Mouse (Mus musculus) MEL (cell line): ENCODE measurements around the gene Mfn1. TPM values are rescaled to one million over a fixed set of nuclear protein-coding genes. Genes with fewer than 3 reads are reported as not detected.

Source experiments
- DNase-seq: peaks from one replicate; pipeline ENCODE4 v3.0.0; 2011; ENCODE audit warnings: low read depth, low spot score
- H3K27ac ChIP-seq: 2 replicates; pipeline ENCODE4 v1.5.1; 2012; ENCODE audit warnings: low read depth, mild to moderate bottlenecking, control low read depth, low read length, moderate library complexity; ENCODE audit not compliant: control insufficient read depth
- H3K27me3 ChIP-seq, 2 experiments: fragments of 150-350 bp in 1 of 2; sonication (generic) in 1 of 2; 2 replicates each; pipeline ENCODE4 v1.6.1; 2012; ENCODE audit warnings: low read length in 2 of 2, mild to moderate bottlenecking in 2 of 2, improper control_type of control experiment in 1 of 2, moderate library complexity in 1 of 2; ENCODE audit not compliant: insufficient read depth in 2 of 2, control insufficient read depth in 1 of 2
- H3K36me3 ChIP-seq, 2 experiments: 2 replicates each; pipeline ENCODE4 v1.6.1; 2012 to 2014; ENCODE audit warnings: low read length in 2 of 2, improper control_type of control experiment in 1 of 2, inconsistent platforms in 1 of 2, mild to moderate bottlenecking in 1 of 2; ENCODE audit not compliant: insufficient read depth in 2 of 2, control insufficient read depth in 1 of 2
- H3K4me1 ChIP-seq, 2 experiments: fragments of 150-350 bp in 1 of 2; sonication (generic) in 1 of 2; 2 replicates each; pipeline ENCODE4 v1.6.1; 2012; ENCODE audit warnings: low read length in 2 of 2, improper control_type of control experiment in 1 of 2, mild to moderate bottlenecking in 1 of 2; ENCODE audit not compliant: insufficient read depth in 2 of 2, control insufficient read depth in 1 of 2
- H3K4me3 ChIP-seq, 2 experiments: fragments of 150-350 bp in 1 of 2; sonication (generic) in 1 of 2; 2 replicates each; pipeline ENCODE4 v1.5.1; 2012; ENCODE audit warnings: low read depth in 2 of 2, low read length in 2 of 2, mild to moderate bottlenecking in 2 of 2, moderate library complexity in 2 of 2, control low read depth in 1 of 2, improper control_type of control experiment in 1 of 2; ENCODE audit not compliant: control insufficient read depth in 1 of 2, insufficient read depth in 1 of 2
- H3K79me2 ChIP-seq: 2 replicates; pipeline ENCODE4 v1.6.1; 2012; ENCODE audit warnings: mild to moderate bottlenecking, low read length, moderate library complexity; ENCODE audit not compliant: control insufficient read depth, poor library complexity, insufficient read depth
- H3K9ac ChIP-seq: 2 replicates; pipeline ENCODE4 v1.6.1; 2012; ENCODE audit warnings: low read depth, mild to moderate bottlenecking, control low read depth, low read length, moderate library complexity; ENCODE audit not compliant: control insufficient read depth, poor library complexity, severe bottlenecking
- H3K9me3 ChIP-seq: fragments of 150-350 bp; sonication (generic); replicated peaks from 2 replicates; pipeline ENCODE4 v1.6.1; 2012; ENCODE audit warnings: mild to moderate bottlenecking, low read length, improper control_type of control experiment, moderate library complexity; ENCODE audit not compliant: insufficient read depth
- CHD2 ChIP-seq: IDR thresholded peaks from 2 replicates; pipeline ENCODE4 v1.6.1; 2011; ENCODE audit warnings: low read length, improper control_type of control experiment
- CTCF ChIP-seq, 3 experiments: IDR thresholded peaks in 2 of 3; conservative IDR thresholded peaks in 1 of 3; 2 replicates each; pipeline ENCODE4 v1.5.1; 2011 to 2012; ENCODE audit warnings: low read length in 3 of 3, low read depth in 2 of 3, mild to moderate bottlenecking in 2 of 3, improper control_type of control experiment in 1 of 3, inconsistent platforms in 1 of 3, mixed read lengths in 1 of 3, moderate library complexity in 1 of 3; ENCODE audit not compliant: control insufficient read depth in 1 of 3, insufficient read depth in 1 of 3, poor library complexity in 1 of 3, severe bottlenecking in 1 of 3
- ELF1 ChIP-seq: IDR thresholded peaks from 2 replicates; pipeline ENCODE4 v1.6.1; 2014; ENCODE audit warnings: low read depth, mild to moderate bottlenecking, inconsistent platforms, low read length, improper control_type of control experiment, moderate library complexity
- EP300 ChIP-seq, 2 experiments: IDR thresholded peaks; 2 replicates each; pipeline ENCODE4 v1.6.1; 2011; ENCODE audit warnings: improper control_type of control experiment in 2 of 2, low read length in 2 of 2, low read depth in 1 of 2, mild to moderate bottlenecking in 1 of 2
- ETS1 ChIP-seq: IDR thresholded peaks from 2 replicates; pipeline ENCODE4 v1.6.1; 2012; ENCODE audit warnings: low read depth, mild to moderate bottlenecking, inconsistent platforms, low read length, improper control_type of control experiment, moderate library complexity
- GATA1 ChIP-seq: IDR thresholded peaks from 2 replicates; pipeline ENCODE4 v1.6.1; 2011; ENCODE audit warnings: low read depth, low read length, improper control_type of control experiment
- JUND ChIP-seq: IDR thresholded peaks from 2 replicates; pipeline ENCODE4 v1.6.1; 2011; ENCODE audit warnings: low read depth, mild to moderate bottlenecking, improper control_type of control experiment, low read length
- KAT2A ChIP-seq: conservative IDR thresholded peaks from 2 replicates; pipeline ENCODE4 v1.6.1; 2012; ENCODE audit warnings: low read depth, low read length, improper control_type of control experiment, inconsistent platforms
- MAX ChIP-seq: IDR thresholded peaks from 2 replicates; pipeline ENCODE4 v1.6.1; 2011; ENCODE audit warnings: low read length, improper control_type of control experiment
- MAZ ChIP-seq: IDR thresholded peaks from 2 replicates; pipeline ENCODE4 v1.6.1; 2012; ENCODE audit warnings: low read depth, mild to moderate bottlenecking, inconsistent platforms, low read length, improper control_type of control experiment
- MXI1 ChIP-seq: IDR thresholded peaks from 2 replicates; pipeline ENCODE4 v1.6.1; 2011; ENCODE audit warnings: mild to moderate bottlenecking, low read depth, low read length, improper control_type of control experiment
- MYB ChIP-seq: IDR thresholded peaks from 2 replicates; pipeline ENCODE4 v1.6.1; 2011; ENCODE audit warnings: mild to moderate bottlenecking, low read depth, low read length, improper control_type of control experiment
- MYC ChIP-seq: IDR thresholded peaks from 2 replicates; pipeline ENCODE4 v1.6.1; 2011; ENCODE audit warnings: low read depth, mild to moderate bottlenecking, low read length, improper control_type of control experiment, moderate library complexity
- NRF1 ChIP-seq: IDR thresholded peaks from 2 replicates; pipeline ENCODE4 v1.6.1; 2014; ENCODE audit warnings: low read depth, mild to moderate bottlenecking, inconsistent platforms, low read length, improper control_type of control experiment, moderate library complexity; ENCODE audit not compliant: poor library complexity, insufficient read depth, severe bottlenecking
- POLR2A ChIP-seq, 2 experiments: IDR thresholded peaks; 2 replicates each; pipeline ENCODE4 v1.6.1; 2011 to 2012; ENCODE audit warnings: low read length in 2 of 2, mild to moderate bottlenecking in 2 of 2, control low read depth in 1 of 2, improper control_type of control experiment in 1 of 2, low read depth in 1 of 2, moderate library complexity in 1 of 2; ENCODE audit not compliant: control insufficient read depth in 1 of 2, insufficient read depth in 1 of 2, poor library complexity in 1 of 2
- RAD21 ChIP-seq: IDR thresholded peaks from 2 replicates; pipeline ENCODE4 v1.6.1; 2011; ENCODE audit warnings: mild to moderate bottlenecking, low read depth, low read length, improper control_type of control experiment
- RCOR1 ChIP-seq: IDR thresholded peaks from 2 replicates; pipeline ENCODE4 v1.6.1; 2012; ENCODE audit warnings: low read depth, mild to moderate bottlenecking, inconsistent platforms, low read length, improper control_type of control experiment
- SIN3A ChIP-seq: IDR thresholded peaks from 2 replicates; pipeline ENCODE4 v1.6.1; 2012; ENCODE audit warnings: low read length, improper control_type of control experiment, inconsistent platforms
- TAL1 ChIP-seq: IDR thresholded peaks from 2 replicates; pipeline ENCODE4 v1.6.1; 2012; ENCODE audit warnings: mild to moderate bottlenecking, inconsistent platforms, low read length, moderate library complexity, mixed read lengths
- TCF12 ChIP-seq: IDR thresholded peaks from 2 replicates; pipeline ENCODE4 v1.6.1; 2014; ENCODE audit warnings: low read depth, mild to moderate bottlenecking, inconsistent platforms, low read length, improper control_type of control experiment, moderate library complexity
- ZC3H11A ChIP-seq: IDR thresholded peaks from 2 replicates; pipeline ENCODE4 v1.6.1; 2012; ENCODE audit warnings: low read depth, mild to moderate bottlenecking, inconsistent platforms, low read length, improper control_type of control experiment
- polyA plus RNA-seq, 2 experiments: library from polyadenylated mRNA; stranded (reverse) in 1 of 2; unstranded in 1 of 2; fragments of >175 nt in 1 of 2; fragments of >200 nt in 1 of 2; gene quantifications; 2 replicates each; pipeline versions ENCODE4 v1.2.1 to v1.2.4; 2012; ENCODE audit warnings: low replicate concordance in 2 of 2, low read depth in 1 of 2; ENCODE audit not compliant: insufficient read length in 2 of 2, insufficient read depth in 1 of 2, missing spikeins in 1 of 2
- total RNA-seq: library from RNA; depleted of rRNA; stranded (reverse); fragments of 300-350 nt; gene quantifications from 2 replicates; pipeline ENCODE4 v1.2.3, GENCODE M21; 2012

Gene Mfn1
- total and polyA plus RNA-seq, 3 experiments, result 25.5 to 29.4 TPM; not detected in 1

- Histone ChIP-seq H3K9me3 (no peaks in the 10 kb centered on the region), H3K36me3 (peaks cover 0 to 34% of the 10 kb centered on the region in 2 experiments; a peak in 2 of 4 replicates), H3K4me1 (peaks cover 22 to 32% of the 10 kb centered on the region in 2 experiments), H3K27ac (peak overlapping the region; percentile 41), H3K79me2 (no peaks in the 10 kb centered on the region), H3K4me3 (no peak overlapping the region), H3K27me3 (no peaks in the 10 kb centered on the region), H3K9ac (no peak overlapping the region)
- TF ChIP-seq EP300 (IDR thresholded peaks at IDR 0.05; ENCODE audit: low read depth in 1 of 2, low read length in 2 of 2), result peak; percentile 91 to 95
- no peak for TF ChIP-seq POLR2A (IDR thresholded peaks at IDR 0.05; ENCODE audit: control insufficient read depth in 1 of 2, insufficient read depth in 1 of 2, low read depth in 1 of 2, low read length in 2 of 2, poor library complexity in 1 of 2)
- TF ChIP-seq RCOR1, result peak; percentile 69; the same call in 1 of the 2 replicates
- TF ChIP-seq SIN3A, result peak; percentile 65
- TF ChIP-seq TCF12, result peak; percentile 93
- TF ChIP-seq ETS1, result peak; percentile 79
- TF ChIP-seq CTCF (IDR thresholded peaks at IDR 0.05 in 2 of 3, conservative IDR thresholded peaks at IDR 0.05 in 1 of 3; ENCODE audit: control insufficient read depth in 1 of 3, insufficient read depth in 1 of 3, low read depth in 2 of 3, low read length in 3 of 3, poor library complexity in 1 of 3, severe bottlenecking in 1 of 3), result no peak
- no peak for TF ChIP-seq MAX
- peak; percentile 37; the same call in 1 of the 2 replicates for TF ChIP-seq MXI1
- no peak for TF ChIP-seq CHD2
- TF ChIP-seq GATA1, result peak; percentile 91
- TF ChIP-seq MYC, result peak; percentile 69
- no peak for TF ChIP-seq NRF1
- peak; percentile 73 for TF ChIP-seq TAL1
- no peak for TF ChIP-seq ELF1
- TF ChIP-seq MYB, result peak; percentile 46; the same call in 1 of the 2 replicates
- peak; percentile 88 for DNase-seq
Observed at GRCm38 (mm10) chr3:32599328-32599727, 70.1 kb downstream of the Mfn1 start.

DNA sequence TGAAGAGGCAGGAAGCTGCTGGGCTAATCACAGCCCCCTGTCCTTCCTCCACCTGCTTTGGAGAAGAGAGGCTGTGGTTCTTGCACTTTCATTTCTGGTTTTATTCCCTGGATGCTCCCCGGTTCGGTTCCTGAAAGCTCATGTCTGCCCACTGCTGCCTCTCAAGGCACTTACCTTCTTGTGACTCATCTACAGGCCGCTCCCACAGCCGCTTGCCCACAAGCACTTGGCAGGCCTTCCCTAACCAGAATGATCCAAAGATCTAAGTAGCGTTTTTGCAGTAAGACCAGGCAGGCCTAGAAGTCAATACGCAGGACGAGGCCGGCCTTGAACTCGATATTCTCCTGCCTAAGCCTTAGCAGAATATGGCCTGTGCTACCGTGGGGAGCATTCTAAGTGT is 71.8 kb downstream of the Mfn1 start:
- H3K9me3 ChIP-seq, result no peaks in the 10 kb centered on the region
- H3K36me3 ChIP-seq, result peaks cover 0 to 34% of the 10 kb centered on the region in 2 experiments; a peak in 3 of 4 replicates
- peak; percentile 75 for DNase-seq
- no peak overlapping the region for H3K4me3 ChIP-seq
- no peaks in the 10 kb centered on the region for H3K79me2 ChIP-seq
- no peaks in the 10 kb centered on the region for H3K27me3 ChIP-seq
- no peak for TF ChIP-seq KAT2A
- no peak for TF ChIP-seq RCOR1
- peak in 1 of 2 experiments; percentile 38; a peak in 1 of 4 replicates for TF ChIP-seq EP300 (IDR thresholded peaks at IDR 0.05; ENCODE audit: low read depth in 1 of 2, low read length in 2 of 2)
- TF ChIP-seq GATA1, result no peak
- no peak for TF ChIP-seq ZC3H11A
- TF ChIP-seq MXI1, result 0 out of 2 replicates have a peak, but pooled peaks have one; percentile 32
- no peak for TF ChIP-seq JUND
- TF ChIP-seq RAD21, result no peak
- TF ChIP-seq MAZ, result no peak; the same call in 1 of the 2 replicates
- 0 out of 2 replicates have a peak, but pooled peaks have one; percentile 18 for TF ChIP-seq ETS1
- no peak for TF ChIP-seq MAX
- TF ChIP-seq ELF1, result no peak
- peaks cover 22 to 32% of the 10 kb centered on the region in 2 experiments for H3K4me1 ChIP-seq
- no peak overlapping the region for H3K9ac ChIP-seq
- H3K27ac ChIP-seq, result peak overlapping the region; percentile 42
